In the genomic region with DNA sequence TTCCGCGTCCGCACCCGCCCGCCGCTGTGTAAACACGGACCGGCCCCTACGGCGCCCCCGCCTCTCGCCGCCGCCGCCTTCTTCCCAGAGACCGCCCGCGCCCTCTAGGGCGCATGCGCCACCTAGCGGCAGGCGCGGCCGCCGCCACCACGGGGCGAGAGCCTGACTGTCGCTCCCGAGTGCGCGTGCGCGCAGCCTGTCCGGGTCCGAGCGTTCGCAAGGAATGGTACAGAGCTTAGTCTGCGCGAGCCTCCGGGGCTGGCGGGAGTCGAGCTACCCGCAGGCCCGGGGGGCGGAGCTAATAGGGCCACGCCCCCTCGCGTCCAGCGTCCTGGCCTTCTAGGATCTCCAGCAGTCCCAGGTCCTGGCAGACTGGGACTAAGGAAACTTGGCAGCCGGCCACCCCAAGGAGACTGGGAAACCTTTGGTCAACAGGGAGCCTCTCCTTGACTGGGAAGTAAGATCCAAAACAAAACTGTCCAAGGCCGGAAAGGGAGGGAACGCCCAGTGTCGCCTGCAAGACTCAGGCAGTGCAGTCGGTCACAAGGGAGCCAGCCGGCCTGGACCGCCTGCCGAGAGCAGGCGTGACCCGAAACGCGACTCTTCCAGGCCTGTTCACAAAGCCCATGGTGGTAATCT, we compare ENCODE assay signal across 8 mouse cellular contexts. TPM values are rescaled to one million over a fixed set of nuclear protein-coding genes. Genes with fewer than 3 reads are reported as not detected.
A peak's percentile ranks its signal among the peaks of the same experiment; 100 is the strongest.
DNase-seq lines count a peak whose midpoint lies in the region; ATAC-seq and TF ChIP-seq lines count a peak whose summit lies in the region.

Gene Fcho2 (minus strand): TSS at position 303 of the 639 bp plus-strand sequence.

- no peaks in the 10 kb centered on the region for H3K27me3 ChIP-seq in hindbrain, postnatal 0 days (ENCODE audit: insufficient read depth, low read length)

- peak; percentile 94; the same call in 1 of the 2 replicates for TF ChIP-seq CTCF in gastrocnemius, adult 2 months (IDR thresholded peaks at IDR 0.05)
- peak; percentile 58 for TF ChIP-seq CTCF in hindbrain, postnatal 0 days (IDR thresholded peaks at IDR 0.05; ENCODE audit: low read depth)
- peak; percentile 93 for TF ChIP-seq CTCF in left cerebral cortex, adult 2 months (IDR thresholded peaks at IDR 0.05)

- H3K36me3 ChIP-seq in hindbrain, postnatal 0 days (ENCODE audit: insufficient read depth, low read length) = no peaks in the 10 kb centered on the region

- peak; percentile 94 for DNase-seq in WW6 (ENCODE audit: low read depth, low spot score)
- DNase-seq in cerebellum, postnatal 4 days (ENCODE audit: low spot score in 2 of 2) = peak; percentile 90 to 98
- peak; percentile 99 for DNase-seq in gastrocnemius, adult 2 months
- peak; percentile 97 for DNase-seq in hindbrain, postnatal 0 days (ENCODE audit: low spot score)
- DNase-seq in left cerebral cortex, adult 2 months (ENCODE audit: extremely low spot score in 1 of 2, low spot score in 2 of 2) = peak; percentile 96
- DNase-seq in right cerebral cortex, adult 2 months (ENCODE audit: low spot score in 2 of 2) = peak; percentile 93 to 95
- DNase-seq in urinary bladder, postnatal 14 days (ENCODE audit: low spot score) = peak; percentile 98

- WGBS in hindbrain, postnatal 0 days = 1% methylated on average over 42 of the region's 61 CpGs

- no peaks in the 10 kb centered on the region for H3K9me3 ChIP-seq in hindbrain, postnatal 0 days (ENCODE audit: low read length)

- ATAC-seq in hindbrain, postnatal 0 days = peak; percentile 96
- peak; percentile 71 for ATAC-seq in megakaryocyte, adult 5-6 weeks (ENCODE audit: poor library complexity, severe bottlenecking)

- H3K4me2 ChIP-seq in hindbrain, postnatal 0 days (ENCODE audit: low read depth, low read length) = peak within 1 kb of the TSS; percentile 55

- peak within 1 kb of the TSS; percentile 93 for H3K9ac ChIP-seq in hindbrain, postnatal 0 days (replicated peaks; ENCODE audit: low read length)

- H3K4me1 ChIP-seq in hindbrain, postnatal 0 days (ENCODE audit: insufficient read depth, low read length) = no peaks in the 10 kb centered on the region

- intact Hi-C loops in gastrocnemius, adult 2 months (cut with DNase I) = no loop called here
- intact Hi-C loops in left cerebral cortex, adult 2 months (cut with DNase I) = no loop called here

- H3K4me3 ChIP-seq in gastrocnemius, adult 2 months = peak within 1 kb of the TSS; percentile 84
- peak within 1 kb of the TSS; percentile 89 for H3K4me3 ChIP-seq in hindbrain, postnatal 0 days (ENCODE audit: low read length)
- peak within 1 kb of the TSS; percentile 93 for H3K4me3 ChIP-seq in left cerebral cortex, adult 2 months

- H3K27ac ChIP-seq in gastrocnemius, adult 2 months = peak within 1 kb of the TSS; percentile 98
- peak within 1 kb of the TSS; percentile 94 for H3K27ac ChIP-seq in hindbrain, postnatal 0 days
- H3K27ac ChIP-seq in left cerebral cortex, adult 2 months = peak within 1 kb of the TSS; percentile 90

RNA-seq across cellular contexts. Expression of gene Fcho2, which starts in this region (rescaled TPM):
- total RNA-seq in gastrocnemius, adult 2 months (2021) = 10 to 100 TPM; 21.2 to 26.9 TPM
- total RNA-seq in hindbrain, postnatal 0 days (2014; rRNA removed) = 15.7 and 19.6 TPM in 2 replicates
- 18.1 and 19.7 TPM in 2 replicates for polyA plus RNA-seq in hindbrain, postnatal 0 days (2015; fragmentation: Nextera tagmentation; extraction: Ambion mirVana)
- 10 to 100 TPM; 36.6 to 40.8 TPM for total RNA-seq in left cerebral cortex, adult 2 months (2021)
- total RNA-seq in megakaryocyte, adult 5-6 weeks (2015) = 123 and 128 TPM in 2 replicates
- total RNA-seq in megakaryocyte, adult 5-6 weeks (2017) = 47.5 and 78.3 TPM in 2 replicates

Comparison
In these comparisons a context has a peak if more than half of its experiments do, and no peak if none do; other contexts are left out.
1. Peak in every context shown above with its lines: DNase-seq, ATAC-seq, H3K4me3 ChIP-seq and H3K27ac ChIP-seq.